Mouse (Mus musculus) monocyte, adult 2 months (primary cell): ENCODE results near the gene Tdrd9.

ENCODE experiments used
- DNase-seq, 2 experiments: peaks; one replicate each; pipeline ENCODE4 v3.0.0; 2022; ENCODE audit warnings: low spot score in 2 of 2, low read depth in 1 of 2

The Tdrd9 gene

GRCm38 (mm10) chr12:112103179-112103578 lies 131.8 kb downstream of the Tdrd9 start:
- no peak for DNase-seq

GRCm38 (mm10) chr12:112104890-112105289 lies 133.5 kb downstream of the Tdrd9 start:
- no peak for DNase-seq

GRCm38 (mm10) chr12:112106541-112106971 lies 135.2 kb downstream of the Tdrd9 start, which contains the start of gene Aspg:
TSS of gene Aspg (plus strand) at chr12:112106679.
- DNase-seq: no peak

- DNase-seq: no peak
Observed at GRCm38 (mm10) chr12:112107685-112108084, 136.3 kb downstream of the Tdrd9 start.

- DNase-seq: no peak
Observed at GRCm38 (mm10) chr12:112108696-112109445, 137.5 kb downstream of the Tdrd9 start.

GRCm38 (mm10) chr12:112109701-112110100 lies 138.3 kb downstream of the Tdrd9 start:
- no peak for DNase-seq

- no peak for DNase-seq
Observed at GRCm38 (mm10) chr12:112111323-112111722, 140.0 kb downstream of the Tdrd9 start.

GRCm38 (mm10) chr12:112112235-112112634 lies 140.9 kb downstream of the Tdrd9 start:
- no peak for DNase-seq

- no peak for DNase-seq
Observed at GRCm38 (mm10) chr12:112112686-112113396, 141.5 kb downstream of the Tdrd9 start.

- peak; percentile 30 to 57 for DNase-seq
Observed at GRCm38 (mm10) chr12:112113710-112114109, 142.4 kb downstream of the Tdrd9 start.

- DNase-seq: no peak
Observed at GRCm38 (mm10) chr12:112117006-112117405, 145.6 kb downstream of the Tdrd9 start.

- DNase-seq: no peak
Observed at GRCm38 (mm10) chr12:112117649-112118048, 146.3 kb downstream of the Tdrd9 start.
